Mouse (Mus musculus): Measurements from ENCODE around the gene Sncb. TPM values are rescaled to one million over a fixed set of nuclear protein-coding genes. Genes with fewer than 3 reads are reported as not detected.

The Sncb gene
- polyA plus RNA-seq, 1 experiment from 2014 or later, result 0.59 TPM

DNA sequence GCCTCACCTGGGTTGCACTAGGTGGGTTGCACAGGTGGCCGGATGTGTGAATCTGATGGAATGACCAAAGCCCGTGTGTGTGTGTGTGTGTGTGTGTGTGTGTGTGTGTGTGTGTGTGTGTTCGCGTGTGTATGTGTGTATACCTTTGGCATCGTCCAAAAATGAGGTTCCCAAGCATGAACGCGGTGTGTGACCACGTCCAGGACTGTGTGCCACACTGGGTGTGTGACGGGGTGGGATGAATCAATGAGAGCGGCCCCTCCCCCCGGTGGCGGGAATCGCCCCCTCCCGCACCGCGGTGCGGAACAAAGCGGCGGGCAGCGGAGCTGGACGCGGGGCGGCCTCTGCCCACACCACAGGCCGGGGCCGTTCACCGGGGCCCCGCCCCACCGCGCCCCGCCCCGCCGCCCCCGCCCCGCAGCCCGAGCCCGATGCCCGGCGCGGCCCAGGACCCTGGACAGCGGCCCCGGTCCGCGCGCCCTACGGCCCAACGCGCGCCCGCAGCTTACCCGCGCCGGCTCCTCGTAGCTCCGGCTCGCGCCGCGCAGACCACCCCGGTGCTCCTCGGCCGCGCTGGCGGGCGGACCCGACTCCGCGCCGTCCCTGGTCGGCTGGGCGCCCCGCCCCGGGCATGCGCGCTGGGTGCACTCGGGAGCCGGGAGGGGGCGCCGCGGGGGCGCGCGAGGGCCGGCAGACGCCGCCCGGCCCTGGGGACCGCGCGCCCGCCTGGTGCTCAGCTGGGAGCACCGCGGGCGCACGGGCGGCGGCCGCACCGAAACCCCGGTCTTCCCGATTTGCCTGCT is 17.1 kb downstream of the Sncb start:
- no peaks in the 10 kb centered on the region for H3K9me3 ChIP-seq (ENCODE audit: control insufficient read depth, low read depth, low read length)
- peak overlapping the region; percentile 46 for H3K4me3 ChIP-seq (ENCODE audit: low read depth, low read length)
- peak overlapping the region; percentile 93 for H3K4me2 ChIP-seq (replicated peaks; ENCODE audit: low read depth, low read length)
- H3K27me3 ChIP-seq (ENCODE audit: control insufficient read depth, insufficient read depth, low read length), result peaks cover 2% of the 10 kb centered on the region; the same call in 1 of the 2 replicates
- H3K36me3 ChIP-seq (ENCODE audit: control insufficient read depth, insufficient read depth, low read length), result no peaks in the 10 kb centered on the region
- no peak overlapping the region for H3K27ac ChIP-seq (ENCODE audit: low read length)
- WGBS, result 2% methylated on average over 38 of the region's 100 CpGs
- H3K4me1 ChIP-seq (ENCODE audit: control insufficient read depth, insufficient read depth, low read length), result peaks cover 5% of the 10 kb centered on the region; the same call in 1 of the 2 replicates
- peak; percentile 71; the same call in 1 of the 2 replicates for ATAC-seq (ENCODE audit: insufficient number of reproducible peaks, insufficient read depth, low FRiP score, low read depth)
- H3K9ac ChIP-seq (replicated peaks; ENCODE audit: low read depth, low read length), result no peak overlapping the region; the same call in 1 of the 2 replicates

DNA sequence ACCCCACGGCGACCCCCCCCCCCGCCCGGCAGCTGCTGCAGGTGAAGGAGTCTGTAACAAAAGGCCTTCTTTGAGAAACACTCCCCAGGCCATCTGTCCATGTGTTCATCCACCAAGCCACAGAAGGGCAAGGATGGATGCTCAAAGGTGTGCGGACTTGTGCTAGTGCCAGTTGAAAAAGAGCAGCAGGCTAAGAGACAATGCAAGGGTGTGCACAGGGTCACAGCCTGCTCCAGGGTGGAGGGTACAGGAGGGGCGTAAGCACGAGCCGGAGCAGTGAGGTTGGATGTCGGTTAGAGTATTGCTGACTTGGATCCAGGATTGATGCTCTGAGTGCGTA is 17.7 kb downstream of the Sncb start:
- ATAC-seq (ENCODE audit: insufficient number of reproducible peaks, insufficient read depth, low FRiP score, low read depth), result no peak
- Histone ChIP-seq H3K4me2 (replicated peaks; ENCODE audit: low read depth, low read length) (peak overlapping the region; percentile 93; the same call in 1 of the 2 replicates), H3K36me3 (ENCODE audit: control insufficient read depth, insufficient read depth, low read length) (no peaks in the 10 kb centered on the region), H3K27me3 (ENCODE audit: control insufficient read depth, insufficient read depth, low read length) (peaks cover 2% of the 10 kb centered on the region; the same call in 1 of the 2 replicates), H3K4me1 (ENCODE audit: control insufficient read depth, insufficient read depth, low read length) (peaks cover 5% of the 10 kb centered on the region; the same call in 1 of the 2 replicates), H3K4me3 (ENCODE audit: low read depth, low read length) (no peak overlapping the region), H3K27ac (ENCODE audit: low read length) (no peak overlapping the region), H3K9ac (replicated peaks; ENCODE audit: low read depth, low read length) (no peak overlapping the region), H3K9me3 (ENCODE audit: control insufficient read depth, low read depth, low read length) (no peaks in the 10 kb centered on the region)
- WGBS, result 43% methylated on average over 10 of the region's 10 CpGs

DNA sequence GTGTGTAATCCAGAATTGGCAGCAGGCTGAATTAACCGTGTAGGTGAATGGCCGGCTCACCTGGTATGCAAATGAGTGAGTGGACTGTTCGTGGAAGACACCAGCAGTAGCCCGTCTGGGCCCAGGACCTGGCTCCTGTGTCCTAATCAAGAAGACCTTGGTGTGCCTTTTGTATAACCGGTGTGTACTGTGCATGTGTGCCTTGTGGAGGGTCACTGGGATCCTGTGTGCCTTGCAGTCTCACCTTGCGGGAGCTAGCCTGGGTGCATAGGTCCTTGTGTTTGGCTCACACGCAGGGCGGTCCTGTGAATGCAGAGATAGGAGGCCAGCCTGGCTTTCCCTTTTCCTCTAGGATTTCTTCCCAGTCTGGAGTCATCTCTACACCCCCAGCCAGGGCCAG is 18.2 kb downstream of the Sncb start:
- no peaks in the 10 kb centered on the region for H3K36me3 ChIP-seq (ENCODE audit: control insufficient read depth, insufficient read depth, low read length)
- WGBS, result 82% methylated on average over 8 of the region's 8 CpGs
- no peak overlapping the region for H3K27ac ChIP-seq (ENCODE audit: low read length)
- H3K4me2 ChIP-seq (replicated peaks; ENCODE audit: low read depth, low read length), result no peak overlapping the region
- peaks cover 2% of the 10 kb centered on the region; the same call in 1 of the 2 replicates for H3K27me3 ChIP-seq (ENCODE audit: control insufficient read depth, insufficient read depth, low read length)
- ATAC-seq (ENCODE audit: insufficient number of reproducible peaks, insufficient read depth, low FRiP score, low read depth), result no peak
- H3K9me3 ChIP-seq (ENCODE audit: control insufficient read depth, low read depth, low read length), result no peaks in the 10 kb centered on the region
- H3K4me1 ChIP-seq (ENCODE audit: control insufficient read depth, insufficient read depth, low read length), result peaks cover 5% of the 10 kb centered on the region; the same call in 1 of the 2 replicates
- H3K9ac ChIP-seq (replicated peaks; ENCODE audit: low read depth, low read length), result no peak overlapping the region
- H3K4me3 ChIP-seq (ENCODE audit: low read depth, low read length), result no peak overlapping the region

DNA sequence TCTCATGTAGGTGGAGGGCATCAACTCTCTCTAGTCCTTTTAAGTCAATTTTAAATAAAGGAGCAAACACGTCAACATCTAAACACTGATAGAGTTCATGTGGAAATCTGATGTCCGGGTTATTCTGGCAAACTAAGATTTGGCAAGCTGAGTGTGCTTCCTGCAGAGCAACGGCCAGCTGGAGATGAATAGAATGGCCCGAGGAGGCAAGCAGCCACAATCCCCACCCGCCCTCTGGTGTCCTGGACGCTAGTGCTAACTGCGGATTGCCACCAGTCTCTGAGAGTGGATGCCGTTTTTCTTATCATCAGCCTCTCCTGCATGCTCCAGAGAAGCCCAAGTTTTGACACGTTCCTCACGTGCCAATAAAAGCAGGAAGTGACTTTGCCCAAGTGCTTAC is 19.5 kb downstream of the Sncb start:
- Histone ChIP-seq H3K27me3 (ENCODE audit: control insufficient read depth, insufficient read depth, low read length) (0 out of 2 replicates have a peak, but pooled peaks cover 2% of the 10 kb centered on the region), H3K4me2 (replicated peaks; ENCODE audit: low read depth, low read length) (no peak overlapping the region), H3K36me3 (ENCODE audit: control insufficient read depth, insufficient read depth, low read length) (no peaks in the 10 kb centered on the region), H3K4me3 (ENCODE audit: low read depth, low read length) (no peak overlapping the region), H3K27ac (ENCODE audit: low read length) (no peak overlapping the region), H3K4me1 (ENCODE audit: control insufficient read depth, insufficient read depth, low read length) (peaks cover 5% of the 10 kb centered on the region; the same call in 1 of the 2 replicates), H3K9me3 (ENCODE audit: control insufficient read depth, low read depth, low read length) (no peaks in the 10 kb centered on the region), H3K9ac (replicated peaks; ENCODE audit: low read depth, low read length) (no peak overlapping the region)
- no peak for ATAC-seq (ENCODE audit: insufficient number of reproducible peaks, insufficient read depth, low FRiP score, low read depth)
- WGBS, result 43% methylated on average over 10 of the region's 10 CpGs

DNA sequence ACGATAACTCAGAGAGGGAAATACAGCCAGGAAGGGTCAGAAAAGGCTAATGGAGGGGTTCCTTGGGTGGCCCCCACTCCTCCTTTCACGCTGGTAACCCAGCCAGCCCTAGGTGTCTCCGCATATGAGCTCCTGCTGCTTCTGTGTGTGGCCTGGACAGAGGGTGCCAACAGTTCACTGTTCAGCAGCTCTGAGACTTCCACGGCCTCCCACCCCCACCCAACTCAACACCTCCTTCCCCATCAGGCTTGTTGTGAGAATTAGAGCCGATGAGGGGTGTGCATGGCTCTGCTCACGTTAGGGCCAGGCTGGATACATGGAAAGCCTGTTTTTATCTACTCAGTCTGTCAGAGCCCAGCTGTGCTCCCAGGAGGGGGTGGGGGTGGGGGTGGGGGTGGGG is 20.3 kb downstream of the Sncb start:
- Histone ChIP-seq H3K36me3 (ENCODE audit: control insufficient read depth, insufficient read depth, low read length) (no peaks in the 10 kb centered on the region), H3K27ac (ENCODE audit: low read length) (no peak overlapping the region), H3K9ac (replicated peaks; ENCODE audit: low read depth, low read length) (no peak overlapping the region), H3K27me3 (ENCODE audit: control insufficient read depth, insufficient read depth, low read length) (0 out of 2 replicates have a peak, but pooled peaks cover 2% of the 10 kb centered on the region), H3K4me1 (ENCODE audit: control insufficient read depth, insufficient read depth, low read length) (peaks cover 5% of the 10 kb centered on the region; the same call in 1 of the 2 replicates), H3K4me2 (replicated peaks; ENCODE audit: low read depth, low read length) (no peak overlapping the region), H3K4me3 (ENCODE audit: low read depth, low read length) (no peak overlapping the region), H3K9me3 (ENCODE audit: control insufficient read depth, low read depth, low read length) (no peaks in the 10 kb centered on the region)
- WGBS, result 41% methylated on average over 6 of the region's 6 CpGs
- no peak for ATAC-seq (ENCODE audit: insufficient number of reproducible peaks, insufficient read depth, low FRiP score, low read depth)

DNA sequence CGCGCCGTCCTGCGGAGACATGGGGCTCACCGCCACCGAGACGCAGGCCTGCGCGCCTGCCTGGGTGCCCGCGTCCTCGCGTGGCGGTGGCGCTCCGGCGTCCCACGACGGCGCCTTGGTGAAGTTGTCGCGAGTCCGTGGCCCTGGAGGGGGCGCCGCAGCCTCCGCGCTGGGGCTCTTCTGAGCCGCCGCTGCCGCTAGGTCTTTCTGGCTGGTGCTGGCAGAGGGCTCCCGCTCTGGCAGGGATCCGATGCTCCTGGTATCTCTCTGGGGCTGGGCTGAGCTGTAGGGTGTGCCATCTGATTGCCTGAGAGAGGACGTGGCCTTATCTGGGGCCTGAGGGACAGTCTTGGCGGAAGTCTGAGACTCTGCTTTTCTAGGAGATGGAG is 28.2 kb downstream of the Sncb start:
- H3K9ac ChIP-seq (replicated peaks; ENCODE audit: low read depth, low read length), result no peak overlapping the region
- H3K27ac ChIP-seq (ENCODE audit: low read length), result no peak overlapping the region
- peaks cover 38% of the 10 kb centered on the region for H3K27me3 ChIP-seq (ENCODE audit: control insufficient read depth, insufficient read depth, low read length)
- no peaks in the 10 kb centered on the region for H3K9me3 ChIP-seq (ENCODE audit: control insufficient read depth, low read depth, low read length)
- 4% methylated on average over 17 of the region's 34 CpGs for WGBS
- H3K4me1 ChIP-seq (ENCODE audit: control insufficient read depth, insufficient read depth, low read length), result peaks cover 6% of the 10 kb centered on the region; the same call in 1 of the 2 replicates
- peak overlapping the region; percentile 36 for H3K4me3 ChIP-seq (ENCODE audit: low read depth, low read length)
- peak overlapping the region; percentile 59 for H3K4me2 ChIP-seq (replicated peaks; ENCODE audit: low read depth, low read length)
- no peak for ATAC-seq (ENCODE audit: insufficient number of reproducible peaks, insufficient read depth, low FRiP score, low read depth)
- no peaks in the 10 kb centered on the region for H3K36me3 ChIP-seq (ENCODE audit: control insufficient read depth, insufficient read depth, low read length)

DNA sequence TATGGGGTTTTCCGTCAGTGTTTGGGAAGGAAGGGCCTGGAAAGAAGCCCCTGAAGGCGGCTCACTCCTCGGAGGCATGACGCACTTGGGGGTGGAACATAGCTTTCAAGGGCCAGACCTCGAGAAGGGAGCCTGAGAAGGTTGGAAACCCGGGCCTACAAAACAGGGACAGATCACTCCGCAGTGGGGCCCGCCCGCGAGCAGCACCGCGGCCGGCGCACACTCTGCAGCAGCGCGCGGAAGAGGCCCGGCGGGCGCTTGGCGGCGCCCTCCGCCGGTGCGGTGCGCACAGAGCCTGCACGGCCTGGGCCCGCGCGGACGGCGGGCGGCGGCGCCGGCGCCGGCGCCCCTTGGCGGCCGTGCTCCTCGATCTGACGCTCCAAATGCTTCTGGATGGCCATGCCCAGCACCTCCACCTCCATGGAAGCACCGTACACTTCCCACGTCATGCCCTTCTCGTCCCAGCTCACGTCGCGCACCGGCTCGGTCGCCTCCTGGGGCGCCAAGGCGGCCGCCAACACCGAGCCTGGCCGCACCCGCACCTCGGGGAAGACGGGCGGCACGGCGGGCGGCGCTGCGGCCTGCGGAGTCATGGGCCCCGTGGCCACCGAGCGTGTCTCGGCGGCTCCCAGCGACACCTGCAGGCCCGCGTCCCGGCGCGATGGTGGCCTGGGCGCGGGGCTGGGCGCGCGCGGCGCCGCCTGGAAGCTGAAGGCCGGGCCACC is 28.7 kb downstream of the Sncb start:
- Histone ChIP-seq H3K4me3 (ENCODE audit: low read depth, low read length) (peak overlapping the region; percentile 36), H3K9me3 (ENCODE audit: control insufficient read depth, low read depth, low read length) (no peaks in the 10 kb centered on the region), H3K36me3 (ENCODE audit: control insufficient read depth, insufficient read depth, low read length) (no peaks in the 10 kb centered on the region), H3K27ac (ENCODE audit: low read length) (no peak overlapping the region), H3K4me1 (ENCODE audit: control insufficient read depth, insufficient read depth, low read length) (peaks cover 6% of the 10 kb centered on the region; the same call in 1 of the 2 replicates), H3K9ac (replicated peaks; ENCODE audit: low read depth, low read length) (no peak overlapping the region), H3K4me2 (replicated peaks; ENCODE audit: low read depth, low read length) (peak overlapping the region; percentile 59), H3K27me3 (ENCODE audit: control insufficient read depth, insufficient read depth, low read length) (peaks cover 38% of the 10 kb centered on the region)
- ATAC-seq (ENCODE audit: insufficient number of reproducible peaks, insufficient read depth, low FRiP score, low read depth), result peak; percentile 80; the same call in 1 of the 2 replicates
- under 1% methylated on average over 85 of the region's 87 CpGs for WGBS

DNA sequence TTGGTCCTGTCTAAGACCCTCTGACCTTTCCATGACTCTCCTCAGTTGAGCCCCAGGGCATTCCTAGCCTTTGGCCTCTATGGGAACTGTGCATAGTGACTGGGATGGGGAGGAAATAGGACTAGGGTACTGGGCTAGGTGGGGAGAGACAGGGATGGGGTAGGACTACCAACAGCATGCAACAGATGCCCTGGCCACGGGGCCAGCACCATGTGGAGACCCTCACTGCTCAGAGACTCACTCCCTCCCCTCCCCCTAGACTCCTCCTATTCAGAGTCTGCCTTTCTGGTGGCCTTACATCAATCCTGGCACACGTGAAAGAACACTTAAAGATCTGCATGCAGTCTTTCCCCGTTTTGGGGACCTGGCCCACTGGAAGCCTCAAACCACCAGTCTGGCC is 29.5 kb downstream of the Sncb start:
- WGBS, result 29% methylated on average over 3 of the region's 3 CpGs
- Histone ChIP-seq H3K9ac (replicated peaks; ENCODE audit: low read depth, low read length) (no peak overlapping the region), H3K27me3 (ENCODE audit: control insufficient read depth, insufficient read depth, low read length) (peaks cover 38% of the 10 kb centered on the region), H3K4me1 (ENCODE audit: control insufficient read depth, insufficient read depth, low read length) (peaks cover 6% of the 10 kb centered on the region; the same call in 1 of the 2 replicates), H3K4me3 (ENCODE audit: low read depth, low read length) (no peak overlapping the region), H3K9me3 (ENCODE audit: control insufficient read depth, low read depth, low read length) (no peaks in the 10 kb centered on the region), H3K27ac (ENCODE audit: low read length) (no peak overlapping the region), H3K36me3 (ENCODE audit: control insufficient read depth, insufficient read depth, low read length) (no peaks in the 10 kb centered on the region), H3K4me2 (replicated peaks; ENCODE audit: low read depth, low read length) (peak overlapping the region; percentile 59; the same call in 1 of the 2 replicates)
- ATAC-seq (ENCODE audit: insufficient number of reproducible peaks, insufficient read depth, low FRiP score, low read depth), result no peak
